Mouse (Mus musculus): ENCODE data around the gene Ifi35.
"Not testable (repeated sequence)": the region's sequence is repeated elsewhere in the genome, so short reads cannot be mapped to it uniquely, and the experiment has no call there.

Gene Ifi35

DNA sequence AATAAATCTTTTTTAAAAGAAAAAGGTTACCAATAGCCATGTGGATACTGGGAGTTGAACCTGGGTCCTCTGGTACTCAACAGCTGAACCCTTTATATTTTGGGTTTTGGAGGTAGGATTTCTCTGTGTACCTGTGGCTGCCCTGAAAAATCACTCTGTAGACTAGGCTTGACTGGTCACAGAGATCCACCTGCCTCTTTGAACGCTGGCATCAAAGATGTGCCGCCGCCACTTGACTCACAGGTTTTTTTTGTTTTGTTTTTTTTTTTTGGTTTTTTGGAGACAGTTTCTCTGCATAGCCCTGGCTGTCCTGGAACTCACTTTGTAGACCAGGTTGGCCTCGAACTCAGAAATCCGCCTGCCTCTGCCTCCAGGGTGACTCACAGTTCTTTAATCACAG, 421 bp upstream of the Ifi35 start:
- no peak for DNase-seq (ENCODE audit: low read depth, low spot score)

DNA sequence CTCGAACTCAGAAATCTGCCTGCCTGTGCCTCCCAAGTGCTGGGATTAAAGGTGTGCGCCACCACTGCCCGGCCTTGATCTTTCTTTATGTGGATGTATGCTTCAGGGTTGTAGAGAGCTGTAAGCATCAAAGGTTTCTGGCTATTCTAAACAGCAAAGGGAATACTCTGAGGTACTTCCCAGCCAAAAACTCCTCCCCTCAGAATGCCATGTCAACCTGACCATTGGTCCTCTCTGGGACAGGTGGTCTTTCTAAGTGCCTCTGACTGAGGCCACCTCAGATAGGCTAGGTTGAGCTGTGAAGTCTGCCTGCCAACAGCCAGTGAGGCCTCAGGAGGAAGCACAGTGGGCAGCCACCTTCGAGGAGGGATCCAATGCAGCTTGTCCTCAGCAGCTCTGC, 692 bp downstream of the Ifi35 start:
- DNase-seq (ENCODE audit: low read depth, low spot score): peak; percentile 52

DNA sequence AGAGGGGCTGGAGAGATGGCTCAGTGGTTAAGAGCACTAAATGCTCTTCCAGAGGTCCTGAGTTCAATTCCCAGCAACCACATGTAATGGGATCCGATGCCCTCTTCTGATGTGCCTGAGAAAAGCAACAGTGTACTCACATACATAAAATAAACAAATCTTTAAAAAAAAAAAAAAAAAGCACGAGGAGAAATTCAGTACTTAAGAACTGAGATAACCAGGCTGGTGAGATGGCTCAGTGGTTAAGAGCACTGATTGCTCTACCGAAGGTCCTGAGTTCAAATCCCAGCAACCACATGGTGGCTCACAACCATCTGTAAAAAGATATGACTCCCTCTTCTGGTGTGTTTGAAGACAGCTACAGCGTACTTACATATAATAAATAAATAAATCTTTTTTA, 1.4 kb downstream of the Ifi35 start:
- not testable (repeated sequence) for DNase-seq (ENCODE audit: low read depth, low spot score)

DNA sequence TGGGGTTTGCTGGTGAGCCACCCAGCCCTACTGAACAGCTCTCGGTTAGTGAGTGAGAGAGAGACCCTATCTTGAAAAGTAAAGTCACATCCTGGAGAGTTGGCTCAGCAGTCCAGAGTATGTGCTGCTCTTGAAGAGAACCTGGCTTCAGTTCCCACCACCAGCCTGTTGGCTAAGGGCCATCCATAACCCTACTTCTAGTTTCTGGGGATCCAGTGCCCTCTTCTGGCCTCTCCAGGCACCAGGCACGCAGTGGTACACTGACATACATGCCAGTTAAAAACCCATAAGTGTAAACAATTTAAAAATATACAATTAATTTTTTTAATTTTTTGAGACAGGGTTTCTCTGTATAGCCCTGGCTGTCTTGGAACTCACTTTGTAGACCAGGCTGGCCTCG, 2.2 kb downstream of the Ifi35 start:
- peak; percentile 60 for DNase-seq (ENCODE audit: low read depth, low spot score)

DNA sequence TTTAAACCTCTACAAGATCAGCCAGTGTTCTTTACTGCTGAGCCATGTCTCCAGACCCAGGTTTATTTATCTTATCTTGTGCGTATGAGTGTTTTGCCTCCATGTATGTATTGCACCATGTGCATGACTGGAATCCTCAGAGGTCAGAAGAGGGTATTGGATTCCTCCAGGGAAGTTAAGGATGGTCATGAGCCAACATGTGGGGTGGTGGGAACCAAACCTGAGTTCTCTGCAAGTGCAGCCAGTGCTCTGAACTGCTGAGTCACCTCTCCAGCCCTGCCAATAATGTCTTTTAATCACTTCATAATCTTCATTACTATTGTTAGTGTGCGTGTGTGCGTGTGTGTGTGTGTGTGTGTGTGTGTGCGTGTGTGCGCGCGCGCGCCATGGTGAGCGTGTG, 3.3 kb downstream of the Ifi35 start:
- DNase-seq (ENCODE audit: low read depth, low spot score): peak; percentile 34

DNA sequence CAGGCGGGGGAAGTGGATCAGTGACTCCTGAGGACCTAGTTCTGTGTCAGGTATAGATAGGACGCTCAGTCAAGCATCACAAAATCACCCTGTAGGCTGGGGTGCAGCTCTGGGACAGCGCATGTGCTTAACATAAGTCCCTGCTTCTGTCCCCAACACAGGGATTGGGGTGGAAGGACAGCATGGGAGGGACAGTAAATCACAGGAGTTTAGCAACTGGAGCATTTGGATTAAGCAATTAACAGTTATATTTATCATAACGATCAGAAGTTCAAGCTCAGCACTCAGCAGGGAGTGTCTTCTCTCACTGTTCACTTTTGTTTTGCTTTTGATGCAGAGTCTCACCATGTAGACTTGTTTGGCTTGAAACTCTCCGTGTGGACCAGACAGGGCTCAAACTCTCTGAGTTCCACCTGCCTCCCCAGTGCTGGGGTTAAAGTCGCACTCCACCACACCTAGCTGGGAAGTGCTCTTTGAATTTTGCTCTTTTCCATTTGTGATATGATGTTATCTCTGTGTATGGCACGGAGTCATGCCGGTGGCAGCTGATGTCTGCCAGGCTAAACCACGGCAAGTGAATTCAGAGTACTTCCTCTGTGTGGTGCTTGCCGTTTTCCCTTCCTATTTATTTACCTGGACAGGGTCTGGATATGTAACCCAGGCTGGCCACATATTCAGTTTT, 4.0 kb downstream of the Ifi35 start:
- DNase-seq (ENCODE audit: low read depth, low spot score): no peak

DNA sequence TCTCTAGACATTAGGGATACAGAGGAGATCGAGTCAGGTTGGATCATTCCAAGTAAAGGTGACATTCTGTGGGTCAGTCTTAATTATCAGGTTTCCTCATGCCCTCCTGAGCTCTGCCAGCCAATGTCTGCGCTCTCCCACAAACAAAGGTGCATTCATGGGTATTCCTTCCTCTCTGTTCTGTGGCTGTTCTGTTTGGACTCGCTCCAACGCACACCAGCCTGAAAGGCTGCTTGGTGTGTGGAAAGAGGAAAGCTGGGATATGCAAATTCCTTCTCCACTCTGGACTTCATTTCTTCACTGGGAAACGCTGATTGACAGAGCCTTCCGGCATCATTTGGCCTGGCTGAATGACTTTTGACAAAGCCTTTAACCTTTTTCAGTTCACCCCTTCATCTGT, 6.5 kb downstream of the Ifi35 start:
- peak; percentile 54 for DNase-seq (ENCODE audit: low read depth, low spot score)

DNA sequence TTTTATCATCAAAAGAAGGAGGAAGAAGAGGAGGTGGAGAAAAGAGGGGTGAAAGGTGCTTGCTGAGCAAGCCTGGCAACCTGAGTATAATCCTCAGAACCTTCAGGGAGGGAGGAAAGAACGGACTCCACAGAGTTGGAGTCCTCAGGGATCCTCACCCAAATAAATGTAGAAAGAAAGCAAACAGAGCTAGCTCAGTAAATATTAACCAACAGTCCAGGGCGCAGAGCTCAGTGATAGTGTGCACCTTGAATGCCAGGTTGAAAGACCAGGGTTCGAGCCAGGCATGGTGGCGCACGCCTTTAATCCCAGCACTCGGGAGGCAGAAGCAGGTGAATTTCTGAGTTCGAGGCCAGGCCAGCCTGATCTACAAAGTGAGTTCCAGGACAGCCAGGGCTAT, 7.4 kb downstream of the Ifi35 start:
- no peak for DNase-seq (ENCODE audit: low read depth, low spot score)

DNA sequence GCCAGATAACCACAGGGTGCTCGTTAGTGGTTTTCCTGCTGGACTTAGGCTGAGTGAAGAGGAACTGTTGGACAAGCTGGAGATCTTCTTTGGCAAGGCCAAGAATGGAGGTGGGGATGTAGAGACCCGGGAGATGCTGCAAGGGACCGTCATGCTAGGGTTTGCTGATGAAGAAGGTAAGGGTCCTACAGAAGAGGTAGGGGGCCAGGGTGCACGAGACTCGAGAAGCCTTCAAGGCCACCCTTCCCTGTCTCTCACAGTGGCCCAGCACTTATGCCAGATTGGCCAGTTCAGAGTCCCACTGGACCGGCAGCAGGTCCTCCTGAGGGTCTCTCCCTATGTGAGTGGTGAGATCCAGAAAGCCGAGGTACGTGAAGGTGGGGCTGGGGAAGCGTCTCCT, 9.4 kb downstream of the Ifi35 start:
- DNase-seq (ENCODE audit: low read depth, low spot score): no peak

DNA sequence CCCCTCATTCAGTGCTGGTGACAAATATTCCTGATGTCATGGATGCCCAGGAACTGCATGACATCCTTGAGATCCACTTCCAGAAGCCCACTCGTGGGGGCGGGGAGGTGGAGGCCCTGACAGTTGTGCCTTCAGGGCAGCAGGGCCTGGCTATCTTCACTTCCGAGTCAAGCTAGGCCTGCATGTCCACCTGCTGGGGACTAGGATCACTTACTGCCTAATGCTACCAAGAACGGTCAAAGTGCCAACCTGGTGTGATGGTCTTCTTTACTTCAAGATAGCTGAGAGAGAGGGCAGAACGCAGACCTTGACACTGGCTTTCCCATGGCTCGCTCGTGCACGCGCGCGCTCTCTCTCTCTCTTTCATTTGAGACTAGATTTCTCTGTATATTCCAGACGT, 10.0 kb downstream of the Ifi35 start:
- DNase-seq (ENCODE audit: low read depth, low spot score): no peak

DNA sequence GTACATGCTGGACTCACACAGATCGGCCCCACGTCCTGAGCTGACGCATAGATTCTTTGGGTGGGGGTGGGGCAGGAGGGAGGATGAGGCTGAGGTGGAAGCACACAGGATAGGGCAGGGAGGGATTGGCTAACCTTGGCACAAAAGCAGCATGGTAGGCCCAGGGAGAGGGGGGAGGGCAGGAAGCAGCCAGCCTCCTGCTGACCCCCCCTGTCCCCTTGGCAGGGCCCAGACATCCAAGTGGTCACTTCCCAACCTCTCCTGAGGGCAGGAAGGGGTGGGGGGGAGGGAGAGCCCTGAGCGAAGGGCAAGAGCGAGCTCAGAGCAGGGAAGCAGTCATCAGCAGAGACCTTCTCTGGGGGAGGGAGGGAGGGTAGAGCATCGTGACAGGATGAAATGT, 11.5 kb downstream of the Ifi35 start:
- no peak for DNase-seq (ENCODE audit: low read depth, low spot score)

DNA sequence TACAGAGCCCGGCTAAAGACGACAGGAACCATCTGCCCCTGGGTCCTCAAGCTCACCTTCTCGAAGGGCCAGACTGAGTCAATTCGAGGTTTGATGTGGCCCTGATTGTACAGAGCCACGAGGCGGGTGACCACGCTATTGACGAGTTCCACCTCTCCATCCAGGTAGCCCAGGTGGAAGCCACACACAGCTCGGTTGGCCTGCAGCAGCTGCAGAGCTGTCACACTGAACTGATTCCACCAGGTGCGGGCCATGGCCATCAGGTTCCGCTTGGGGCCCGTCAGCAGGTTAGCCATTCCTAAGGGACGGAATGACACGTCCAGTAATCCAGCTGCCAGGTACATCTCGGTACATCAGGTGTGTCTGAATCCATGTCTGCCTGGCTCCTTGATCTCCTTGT, 12.1 kb downstream of the Ifi35 start:
- DNase-seq (ENCODE audit: low read depth, low spot score): no peak

DNA sequence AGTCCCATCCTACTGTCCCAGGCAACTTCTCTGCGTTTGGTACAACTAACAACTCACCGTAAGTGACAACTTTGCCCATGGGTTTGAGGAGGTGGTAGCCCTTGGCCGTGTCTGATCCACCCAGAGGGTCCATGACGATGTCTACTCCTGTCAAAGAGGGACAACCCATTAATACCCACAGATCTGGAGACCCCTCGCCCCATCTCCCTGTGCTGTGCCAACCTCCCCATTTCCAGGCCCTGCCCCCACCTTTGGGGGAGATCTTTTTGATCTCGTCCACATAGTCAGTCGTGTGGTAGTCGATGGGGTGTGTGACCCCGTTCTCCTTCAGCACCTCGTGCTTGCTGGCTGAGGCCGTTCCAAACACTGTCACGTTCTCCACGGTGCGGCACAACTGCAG, 13.9 kb downstream of the Ifi35 start:
- DNase-seq (ENCODE audit: low read depth, low spot score): no peak

DNA sequence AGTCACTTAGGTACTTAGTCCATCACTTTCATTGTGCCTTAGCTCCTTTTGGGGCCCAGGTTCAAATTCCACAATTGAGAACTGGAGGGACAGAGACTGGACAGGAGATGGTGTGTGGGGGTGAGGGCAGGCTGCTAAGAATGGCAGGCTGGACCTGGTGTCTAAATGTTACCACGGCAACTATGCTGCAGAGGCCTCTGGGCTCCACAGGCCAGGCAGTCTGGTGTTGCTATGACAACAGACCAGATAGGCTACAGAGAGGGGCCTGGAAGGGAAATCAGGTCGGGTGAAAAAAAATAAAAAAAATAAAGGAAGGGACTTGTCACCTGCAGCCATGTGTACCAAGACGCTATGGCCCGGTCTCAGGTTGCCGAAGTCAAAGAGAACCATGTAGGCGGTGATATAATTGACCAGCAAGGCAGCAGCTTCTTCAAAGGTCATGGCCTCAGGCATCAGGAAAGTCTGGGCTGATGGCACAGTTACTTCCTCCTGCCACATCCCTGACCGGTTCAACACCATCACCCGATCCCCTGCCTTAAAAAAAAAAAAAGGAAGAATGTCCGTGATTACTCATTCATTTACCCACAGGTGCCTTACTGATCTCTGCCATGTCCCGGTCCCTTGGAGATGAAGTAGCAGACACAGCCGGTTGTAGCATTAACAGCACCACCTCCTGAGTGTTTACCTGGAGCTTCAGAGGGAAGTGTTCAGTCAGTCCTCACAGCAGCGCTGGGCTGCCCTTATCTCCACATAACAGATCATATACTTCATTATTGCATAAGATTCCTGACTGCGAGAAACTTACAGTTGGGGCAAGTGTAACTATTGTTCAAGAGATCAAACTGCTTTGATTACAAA, 14.6 kb downstream of the Ifi35 start:
- no peak for DNase-seq (ENCODE audit: low read depth, low spot score)

DNA sequence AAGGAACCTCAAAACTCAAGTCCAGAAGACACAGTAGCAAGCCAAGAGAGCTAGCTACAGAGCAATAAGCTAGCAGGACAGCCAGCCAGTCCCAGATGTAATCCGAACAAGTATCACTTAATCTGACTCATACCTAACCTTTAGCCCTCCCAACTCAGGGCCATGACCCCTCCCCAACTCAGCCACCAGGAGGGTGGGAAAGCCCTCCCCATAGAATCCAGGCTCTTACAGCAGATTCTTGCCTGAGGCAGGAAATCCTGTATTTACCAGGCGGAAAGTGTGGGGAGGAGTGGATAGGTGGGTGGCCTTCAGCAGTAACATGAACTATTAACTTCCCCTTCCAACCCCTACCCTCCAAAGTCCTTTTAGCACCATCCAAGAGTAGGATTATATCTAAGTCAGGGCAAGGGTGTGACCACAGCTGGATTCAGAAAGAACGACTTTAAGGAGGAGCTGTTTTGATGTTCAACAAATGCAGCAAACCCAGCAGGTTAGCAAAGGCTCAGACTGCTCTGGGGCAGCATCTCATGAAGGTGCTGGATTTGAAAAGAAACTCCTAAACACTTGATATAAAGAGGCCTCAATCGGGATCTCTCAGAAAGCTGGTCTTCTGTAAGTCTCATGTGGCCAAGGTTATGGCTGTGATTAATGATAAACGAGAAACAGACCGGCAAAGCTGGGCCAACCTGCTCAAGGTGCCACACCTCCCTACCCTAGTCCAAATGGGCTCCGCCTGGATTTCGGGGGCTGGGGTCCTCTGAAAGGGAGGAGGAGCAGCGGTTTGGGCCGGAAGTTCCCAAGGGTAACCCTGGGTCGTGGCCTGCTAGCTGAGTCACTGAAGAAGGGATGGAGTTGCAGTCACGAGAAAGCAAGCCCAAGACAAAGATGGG, 16.2 kb downstream of the Ifi35 start, which contains the start of gene Rnd2:
Rnd2 (plus strand) TSS at position 789 of the 890 bp plus-strand sequence.
- DNase-seq (ENCODE audit: low read depth, low spot score): peak; percentile 62

DNA sequence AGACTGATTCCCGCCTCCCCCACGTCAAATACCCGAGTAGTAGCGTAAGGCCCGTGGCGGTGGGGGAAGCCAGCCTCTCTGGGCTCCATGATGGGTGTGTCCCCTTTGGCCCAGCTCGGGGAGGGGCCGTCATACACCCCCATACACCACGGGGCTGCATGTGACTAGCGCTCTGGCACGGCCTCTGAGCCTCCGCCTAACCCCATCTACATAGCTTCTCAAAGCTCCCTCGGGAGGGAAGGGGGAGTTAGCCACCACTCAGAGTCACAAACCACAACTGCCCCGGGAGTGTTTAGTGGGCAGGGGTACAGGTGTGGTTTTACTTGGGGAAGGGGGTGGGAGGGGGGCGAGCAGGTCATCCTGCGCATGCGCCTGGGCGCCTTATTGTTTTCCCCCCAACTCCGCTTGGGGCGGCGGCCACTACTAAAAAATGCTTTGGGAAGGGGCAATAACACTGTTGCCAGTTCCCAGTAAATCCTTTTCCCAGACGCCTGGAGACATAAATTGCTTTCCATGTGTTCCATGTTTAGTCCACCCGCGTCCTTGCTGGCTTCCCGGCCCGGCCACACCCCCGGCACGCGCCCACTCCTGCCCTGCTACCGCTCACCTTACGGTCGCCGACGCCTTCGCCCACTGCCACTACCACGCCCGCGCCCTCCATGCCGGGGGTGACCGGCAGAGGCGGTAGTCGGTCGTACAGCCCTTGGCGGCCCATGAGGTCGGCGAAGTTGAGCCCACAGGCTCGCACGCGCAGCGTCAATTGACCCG, 17.1 kb downstream of the Ifi35 start:
- peak; percentile 90 for DNase-seq (ENCODE audit: low read depth, low spot score)

DNA sequence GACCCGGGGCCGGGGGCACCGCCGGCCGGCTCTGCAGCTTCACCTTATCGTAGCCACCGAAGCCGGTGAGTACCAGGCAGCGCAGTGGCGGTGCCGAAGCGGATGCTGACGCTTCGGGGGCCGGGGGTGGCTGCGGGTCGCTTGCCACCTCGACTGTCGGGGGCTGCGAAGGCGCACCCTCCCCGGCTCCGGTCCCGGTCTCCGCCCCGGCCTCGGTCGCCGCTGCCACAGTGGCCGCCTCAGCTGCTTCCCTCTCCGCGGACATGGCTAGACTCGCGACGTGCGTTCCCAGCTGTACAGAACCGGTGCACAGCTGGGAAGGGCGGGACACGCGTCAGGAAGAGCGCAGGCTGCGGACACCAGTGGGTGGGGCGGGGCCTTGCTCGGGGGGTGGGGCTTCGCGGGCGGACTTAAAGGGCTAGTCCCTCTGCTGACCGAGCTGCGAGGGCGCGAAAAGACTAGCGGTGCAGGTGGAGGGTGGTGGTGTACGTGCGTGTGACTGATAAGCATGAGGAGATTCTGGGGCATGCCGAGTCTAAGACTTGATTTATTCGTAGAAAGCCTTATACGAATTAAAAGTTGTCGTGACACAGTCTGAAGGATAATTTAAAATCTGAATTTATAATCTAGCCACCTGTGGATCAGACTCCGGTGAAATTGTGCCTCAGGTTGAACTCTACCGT, 17.8 kb downstream of the Ifi35 start, which contains the start of gene Vat1:
Vat1 (minus strand) TSS at position 362 of the 683 bp plus-strand sequence.
- DNase-seq (ENCODE audit: low read depth, low spot score): peak; percentile 80

DNA sequence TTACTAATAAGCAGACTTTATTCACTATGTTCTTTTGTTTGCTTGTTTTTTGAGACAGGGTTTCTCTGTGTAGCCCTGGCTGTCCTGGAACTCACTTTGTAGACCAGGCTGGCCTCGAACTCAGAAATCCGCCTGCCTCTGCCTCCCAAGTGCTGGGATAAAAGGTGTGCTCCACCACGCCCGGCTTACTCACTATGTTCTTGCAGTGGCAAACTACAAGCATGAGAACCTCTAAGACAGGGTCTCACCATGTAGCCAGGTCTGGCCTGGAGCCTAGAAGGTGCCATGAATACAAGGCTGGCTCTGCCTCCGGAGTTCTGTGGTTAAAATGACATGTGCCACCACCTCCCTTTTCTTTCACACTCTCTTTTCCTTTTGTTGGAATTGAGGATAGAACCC, 18.3 kb downstream of the Ifi35 start:
- not testable (repeated sequence) for DNase-seq (ENCODE audit: low read depth, low spot score)

DNA sequence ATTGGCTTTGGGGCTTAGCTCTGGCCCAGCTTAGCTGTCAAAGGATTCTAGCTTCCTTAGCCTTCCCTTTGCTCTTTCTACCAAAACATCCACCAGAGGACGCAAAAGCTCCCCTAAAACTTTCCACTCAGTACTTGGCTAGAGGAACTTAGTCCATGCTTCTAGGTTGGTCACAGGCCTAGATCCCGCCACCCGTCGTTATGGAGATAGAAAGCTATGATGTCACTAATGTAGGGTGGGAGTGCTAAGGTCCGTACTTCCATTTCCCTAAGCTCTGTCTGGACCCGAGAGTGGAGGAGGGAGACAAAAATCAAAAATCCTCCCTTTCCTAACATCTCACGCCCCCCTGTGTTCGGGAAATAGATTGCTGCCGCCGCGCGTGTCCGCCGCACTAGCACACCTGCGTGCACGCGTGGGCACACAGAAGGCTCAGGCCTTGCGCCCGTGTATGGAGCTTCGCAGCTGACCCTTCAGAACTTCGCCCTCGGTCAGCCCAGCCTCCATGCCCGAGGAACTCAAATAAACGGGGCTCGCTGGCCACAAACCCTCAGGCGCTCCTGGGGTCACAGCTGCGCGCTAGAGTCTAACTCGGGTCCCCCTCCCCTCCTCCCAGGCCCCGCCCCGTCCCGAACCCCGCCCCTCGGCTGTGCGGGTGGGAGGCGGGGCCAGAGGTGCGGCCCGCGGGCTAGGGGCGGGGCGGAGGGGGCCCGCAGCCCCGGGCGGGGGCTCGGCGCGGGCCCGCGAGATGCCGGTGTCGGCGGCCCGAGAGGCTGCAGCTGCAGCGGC, 19.5 kb downstream of the Ifi35 start:
- DNase-seq (ENCODE audit: low read depth, low spot score): peak; percentile 93

DNA sequence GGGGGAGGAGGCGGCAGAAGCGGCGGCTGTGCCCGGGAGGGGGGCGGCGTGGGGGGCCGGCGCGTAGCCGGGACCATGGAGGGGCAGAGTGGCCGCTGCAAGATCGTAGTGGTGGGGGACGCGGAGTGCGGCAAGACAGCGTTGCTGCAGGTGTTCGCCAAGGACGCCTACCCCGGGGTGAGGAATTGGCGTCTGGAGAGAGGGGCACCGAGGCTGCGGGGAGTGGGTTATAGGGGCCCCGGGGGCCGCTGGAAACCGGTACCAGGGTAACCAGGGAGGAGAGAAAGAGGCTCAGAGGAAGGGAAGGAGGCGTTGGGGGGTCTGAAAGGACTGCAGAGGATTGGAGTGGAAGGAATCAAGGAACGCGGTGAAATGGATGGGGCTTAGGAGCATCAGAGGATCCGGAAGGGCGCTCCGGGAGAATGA, 20.1 kb downstream of the Ifi35 start:
- DNase-seq (ENCODE audit: low read depth, low spot score): no peak

Data from 3T3-L1 (cell line).